Mouse (Mus musculus) spleen, adult 12 weeks (tissue): ENCODE data around the gene Prkch.
"Not testable (repeated sequence)": the region's sequence is repeated elsewhere in the genome, so short reads cannot be mapped to it uniquely, and the experiment has no call there.

Experiments
- DNase-seq: peaks from one replicate; pipeline ENCODE4 v3.0.0; 2022; ENCODE audit warnings: low spot score

Gene Prkch

GRCm38 (mm10) chr12:73584610-73585240 is at the start of gene Prkch:
Prkch (plus strand) TSS chr12:73584796.
- DNase-seq: peak; percentile 33

- DNase-seq: no peak
These were observed 47.0 kb upstream of the Prkch start for GRCm38 (mm10) chr12:73537499-73538138.

- not testable (repeated sequence) for DNase-seq
These were observed 46.5 kb upstream of the Prkch start for GRCm38 (mm10) chr12:73538139-73538508.

- DNase-seq: no peak
These were observed 45.4 kb upstream of the Prkch start for GRCm38 (mm10) chr12:73539151-73539550.

- DNase-seq: no peak
These were observed 44.2 kb upstream of the Prkch start for GRCm38 (mm10) chr12:73540402-73540801.

- DNase-seq: no peak
These were observed 41.4 kb upstream of the Prkch start for GRCm38 (mm10) chr12:73543191-73543590.

- DNase-seq: no peak
These were observed 39.6 kb upstream of the Prkch start for GRCm38 (mm10) chr12:73544736-73545671.

GRCm38 (mm10) chr12:73545672-73546085 is 38.9 kb upstream of the Prkch start:
- DNase-seq: no peak

- DNase-seq: no peak
These were observed 38.4 kb upstream of the Prkch start, which contains the start of gene Tmem30b for GRCm38 (mm10) chr12:73546086-73546711. Tmem30b (minus strand) TSS chr12:73546392.

GRCm38 (mm10) chr12:73547646-73548045 is 37.0 kb upstream of the Prkch start:
- DNase-seq: no peak

GRCm38 (mm10) chr12:73548259-73548658 is 36.3 kb upstream of the Prkch start:
- no peak for DNase-seq

- DNase-seq: no peak
These were observed 30.4 kb upstream of the Prkch start for GRCm38 (mm10) chr12:73554155-73554554.

GRCm38 (mm10) chr12:73558525-73559195 is 25.9 kb upstream of the Prkch start:
- no peak for DNase-seq

GRCm38 (mm10) chr12:73560091-73560490 is 24.5 kb upstream of the Prkch start:
- DNase-seq: no peak

GRCm38 (mm10) chr12:73563122-73563521 is 21.5 kb upstream of the Prkch start:
- DNase-seq: not testable (repeated sequence)

- no peak for DNase-seq
These were observed 20.4 kb upstream of the Prkch start for GRCm38 (mm10) chr12:73564176-73564575.

- DNase-seq: no peak
These were observed 19.6 kb upstream of the Prkch start for GRCm38 (mm10) chr12:73564795-73565619.

- DNase-seq: no peak
These were observed 19.0 kb upstream of the Prkch start for GRCm38 (mm10) chr12:73565620-73565969.

- no peak for DNase-seq
These were observed 10.0 kb upstream of the Prkch start for GRCm38 (mm10) chr12:73574632-73575031.

GRCm38 (mm10) chr12:73578141-73578540 is 6.5 kb upstream of the Prkch start:
- DNase-seq: no peak

- no peak for DNase-seq
These were observed 3.8 kb upstream of the Prkch start for GRCm38 (mm10) chr12:73580811-73581210.
